Mouse (Mus musculus) lung, embryonic 15.5 days (tissue): ENCODE measurements around the gene Nup133. TPM values are rescaled to one million over a fixed set of nuclear protein-coding genes. Genes with fewer than 3 reads are reported as not detected.

ENCODE experiments used
- ATAC-seq: fragments of 200-750 bp; cut with Nextera tagmentation; 2 replicates; pipeline ENCODE4 v1.8.0; 2017; ENCODE audit warnings: moderate number of reproducible peaks, borderline replicate concordance; ENCODE audit not compliant: low FRiP score, low TSS enrichment; ENCODE audit errors: extremely low read depth
- H3K27ac ChIP-seq: fragments of 300-500 bp; sonication (generic); 2 replicates; pipeline ENCODE4 v1.5.1; 2015; ENCODE audit warnings: moderate library complexity, mild to moderate bottlenecking, inconsistent platforms
- H3K27me3 ChIP-seq: fragments of 300-500 bp; sonication (generic); 2 replicates; pipeline ENCODE4 v1.6.1; 2015; ENCODE audit warnings: inconsistent platforms
- H3K36me3 ChIP-seq: fragments of 300-500 bp; sonication (generic); 2 replicates; pipeline ENCODE4 v1.6.1; 2015; ENCODE audit warnings: inconsistent platforms
- H3K4me1 ChIP-seq: fragments of 300-500 bp; sonication (generic); 2 replicates; pipeline ENCODE4 v1.6.1; 2015; ENCODE audit warnings: inconsistent platforms
- H3K4me2 ChIP-seq: fragments of 300-500 bp; sonication (generic); 2 replicates; pipeline ENCODE4 v1.6.1; 2015; ENCODE audit warnings: inconsistent platforms, mild to moderate bottlenecking, moderate library complexity
- H3K4me3 ChIP-seq: fragments of 300-500 bp; sonication (generic); 2 replicates; pipeline ENCODE4 v1.5.1; 2015; ENCODE audit warnings: mild to moderate bottlenecking, inconsistent platforms
- H3K9ac ChIP-seq: fragments of 300-500 bp; sonication (generic); 2 replicates; pipeline ENCODE4 v1.6.1; 2015; ENCODE audit warnings: inconsistent platforms
- H3K9me3 ChIP-seq: fragments of 300-500 bp; sonication (generic); 2 replicates; pipeline ENCODE4 v1.6.1; 2016; ENCODE audit warnings: inconsistent platforms
- WGBS: fragments of 180-500 bp; shearing (Covaris S2); methylation state at CpG from one replicate; pipeline ENCODE4 v1.1.7; 2015; 5-methylcytosine and 5-hydroxymethylcytosine counted together
- polyA plus RNA-seq: library from polyadenylated mRNA; unstranded; fragments of >200 nt; fragmentation: Nextera tagmentation; extraction: Ambion mirVana; gene quantifications from 2 replicates; pipeline ENCODE4 v1.2.1, GENCODE M21; 2015

Gene Nup133
- polyA plus RNA-seq, 1 experiment from 2014 or later, result 42.5 TPM

- peak overlapping the region; percentile 92 for H3K9ac ChIP-seq
- peak; percentile 23; the same call in 1 of the 2 replicates for ATAC-seq
Observed at GRCm38 (mm10) chr8:123950077-123950802, 1.2 kb upstream of the Nup133 start.

GRCm38 (mm10) chr8:123949686-123949986 lies 571 bp upstream of the Nup133 start:
- Histone ChIP-seq H3K9ac (peak overlapping the region; percentile 92), H3K36me3 (peaks cover 25% of the 10 kb centered on the region), H3K27ac (peak overlapping the region; percentile 86), H3K9me3 (no peaks in the 10 kb centered on the region), H3K4me3 (peak overlapping the region; percentile 99), H3K4me1 (peaks cover 16% of the 10 kb centered on the region), H3K27me3 (no peaks in the 10 kb centered on the region), H3K4me2 (peak overlapping the region; percentile 90)
- under 1% methylated on average over 10 of the region's 10 CpGs for WGBS
- peak; percentile 54 for ATAC-seq

More at GRCm38 (mm10) chr8:123950077-123950802, 1.2 kb upstream of the Nup133 start:
- Histone ChIP-seq H3K27ac (peak overlapping the region; percentile 86), H3K4me2 (peak overlapping the region; percentile 90), H3K36me3 (peaks cover 20% of the 10 kb centered on the region), H3K4me1 (peaks cover 16% of the 10 kb centered on the region), H3K4me3 (peak overlapping the region; percentile 99), H3K9me3 (no peaks in the 10 kb centered on the region), H3K27me3 (no peaks in the 10 kb centered on the region)
- WGBS, result 27% methylated on average over 10 of the region's 10 CpGs

GRCm38 (mm10) chr8:123929026-123929425 lies 20.0 kb downstream of the Nup133 start:
- H3K9ac ChIP-seq, result no peak overlapping the region
- WGBS, result 88% methylated on average over 7 of the region's 7 CpGs
- H3K4me3 ChIP-seq, result no peak overlapping the region
- ATAC-seq, result no peak
- peaks cover 80% of the 10 kb centered on the region for H3K36me3 ChIP-seq
- H3K4me2 ChIP-seq, result no peak overlapping the region
- H3K27ac ChIP-seq, result no peak overlapping the region
- no peaks in the 10 kb centered on the region for H3K27me3 ChIP-seq
- no peaks in the 10 kb centered on the region for H3K9me3 ChIP-seq
- no peaks in the 10 kb centered on the region for H3K4me1 ChIP-seq

- peaks cover 84% of the 10 kb centered on the region for H3K36me3 ChIP-seq
- no peak for ATAC-seq
- H3K9me3 ChIP-seq, result no peaks in the 10 kb centered on the region
- H3K27me3 ChIP-seq, result no peaks in the 10 kb centered on the region
- no peak overlapping the region for H3K4me2 ChIP-seq
- WGBS, result 96% methylated on average over 3 of the region's 3 CpGs
- no peaks in the 10 kb centered on the region for H3K4me1 ChIP-seq
- H3K4me3 ChIP-seq, result no peak overlapping the region
- H3K27ac ChIP-seq, result no peak overlapping the region
- H3K9ac ChIP-seq, result no peak overlapping the region
Observed at GRCm38 (mm10) chr8:123925671-123926070, 23.4 kb downstream of the Nup133 start.

GRCm38 (mm10) chr8:123924719-123925118 lies 24.3 kb downstream of the Nup133 start:
- H3K36me3 ChIP-seq, result peaks cover 84% of the 10 kb centered on the region
- H3K4me3 ChIP-seq, result no peak overlapping the region
- ATAC-seq, result no peak; the same call in 1 of the 2 replicates
- no peaks in the 10 kb centered on the region for H3K9me3 ChIP-seq
- H3K4me2 ChIP-seq, result no peak overlapping the region
- H3K4me1 ChIP-seq, result no peaks in the 10 kb centered on the region
- H3K9ac ChIP-seq, result no peak overlapping the region
- no peak overlapping the region for H3K27ac ChIP-seq
- 12% methylated on average over 2 of the region's 2 CpGs for WGBS
- H3K27me3 ChIP-seq, result no peaks in the 10 kb centered on the region

GRCm38 (mm10) chr8:123914635-123915034 lies 34.4 kb downstream of the Nup133 start:
- Histone ChIP-seq H3K27ac (no peak overlapping the region), H3K4me2 (no peak overlapping the region), H3K36me3 (peaks cover 89% of the 10 kb centered on the region), H3K4me1 (no peaks in the 10 kb centered on the region), H3K27me3 (no peaks in the 10 kb centered on the region), H3K4me3 (no peak overlapping the region), H3K9ac (no peak overlapping the region), H3K9me3 (no peaks in the 10 kb centered on the region)
- 93% methylated on average over 3 of the region's 3 CpGs for WGBS
- no peak for ATAC-seq

- Histone ChIP-seq H3K9me3 (no peaks in the 10 kb centered on the region), H3K4me1 (no peaks in the 10 kb centered on the region), H3K27me3 (no peaks in the 10 kb centered on the region), H3K4me2 (no peak overlapping the region), H3K9ac (no peak overlapping the region), H3K36me3 (peaks cover 87% of the 10 kb centered on the region), H3K27ac (no peak overlapping the region), H3K4me3 (no peak overlapping the region)
- no peak for ATAC-seq
- 88% methylated on average over 4 of the region's 4 CpGs for WGBS
Observed at GRCm38 (mm10) chr8:123912265-123912664, 36.8 kb downstream of the Nup133 start.

GRCm38 (mm10) chr8:123907604-123908003 lies 41.5 kb downstream of the Nup133 start:
- WGBS, result 91% methylated on average over 6 of the region's 6 CpGs
- peaks cover 86% of the 10 kb centered on the region for H3K36me3 ChIP-seq
- H3K4me2 ChIP-seq, result no peak overlapping the region
- H3K27ac ChIP-seq, result no peak overlapping the region
- H3K27me3 ChIP-seq, result no peaks in the 10 kb centered on the region
- no peak overlapping the region for H3K9ac ChIP-seq
- H3K4me1 ChIP-seq, result no peaks in the 10 kb centered on the region
- no peak overlapping the region for H3K4me3 ChIP-seq
- ATAC-seq, result no peak
- no peaks in the 10 kb centered on the region for H3K9me3 ChIP-seq

- WGBS, result 70% methylated on average over 7 of the region's 7 CpGs
- Histone ChIP-seq H3K9ac (no peak overlapping the region), H3K4me1 (no peaks in the 10 kb centered on the region), H3K4me3 (no peak overlapping the region), H3K27me3 (no peaks in the 10 kb centered on the region), H3K36me3 (peaks cover 77% of the 10 kb centered on the region), H3K4me2 (no peak overlapping the region), H3K27ac (no peak overlapping the region), H3K9me3 (no peaks in the 10 kb centered on the region)
- no peak for ATAC-seq
Observed at GRCm38 (mm10) chr8:123902653-123903052, 46.4 kb downstream of the Nup133 start.

GRCm38 (mm10) chr8:123899366-123899765 lies 49.7 kb downstream of the Nup133 start:
- 82% methylated on average over 7 of the region's 7 CpGs for WGBS
- H3K27ac ChIP-seq, result no peak overlapping the region
- no peak overlapping the region for H3K9ac ChIP-seq
- no peak overlapping the region for H3K4me2 ChIP-seq
- no peaks in the 10 kb centered on the region for H3K9me3 ChIP-seq
- H3K4me1 ChIP-seq, result no peaks in the 10 kb centered on the region
- peaks cover 49% of the 10 kb centered on the region for H3K36me3 ChIP-seq
- H3K27me3 ChIP-seq, result peaks cover 23% of the 10 kb centered on the region
- no peak for ATAC-seq
- H3K4me3 ChIP-seq, result no peak overlapping the region

GRCm38 (mm10) chr8:123898576-123898975 lies 50.5 kb downstream of the Nup133 start:
- Histone ChIP-seq H3K36me3 (peaks cover 41% of the 10 kb centered on the region), H3K4me3 (no peak overlapping the region), H3K9me3 (no peaks in the 10 kb centered on the region), H3K4me1 (no peaks in the 10 kb centered on the region), H3K27me3 (peaks cover 31% of the 10 kb centered on the region), H3K9ac (no peak overlapping the region), H3K27ac (no peak overlapping the region), H3K4me2 (no peak overlapping the region)
- no peak for ATAC-seq
- 82% methylated on average over 5 of the region's 5 CpGs for WGBS

GRCm38 (mm10) chr8:123896774-123897173 lies 52.3 kb downstream of the Nup133 start:
- Histone ChIP-seq H3K4me2 (no peak overlapping the region), H3K9me3 (no peaks in the 10 kb centered on the region), H3K9ac (no peak overlapping the region), H3K27me3 (peaks cover 49% of the 10 kb centered on the region), H3K4me1 (no peaks in the 10 kb centered on the region), H3K4me3 (no peak overlapping the region), H3K36me3 (peaks cover 24% of the 10 kb centered on the region), H3K27ac (no peak overlapping the region)
- 50% methylated on average over 10 of the region's 10 CpGs for WGBS
- ATAC-seq, result no peak
